Comparison of ENCODE assay signal across 26 mouse cellular contexts in genomic region chr13:47232163-47232562, GRCm38 (mm10).
DNase-seq lines count a peak whose midpoint lies in the region; ATAC-seq and TF ChIP-seq lines count a peak whose summit lies in the region.
"Had no signal": no experiment of that assay in that cellular context is flagged by ENCODE, and none has a peak within 500 bp of the region (broad histone marks: within the 10 kb centered on the region; RNA-seq: fewer than 3 reads in every experiment).

No protein-coding gene starts in this region.

- peak; percentile 78 for ATAC-seq in megakaryocyte, adult 5-6 weeks (ENCODE audit: poor library complexity, severe bottlenecking)
- ATAC-seq: forebrain, postnatal 0 days; intestine, postnatal 0 days; midbrain, embryonic 13.5 days had no signal

- TF ChIP-seq CTCF in layer of hippocampus, adult 2 months (conservative IDR thresholded peaks at IDR 0.05), result no peak

- DNase-seq in layer of hippocampus, adult 9-11 months, result peak; percentile 67
- DNase-seq in layer of hippocampus, adult 2 months (ENCODE audit: low spot score in 2 of 2), result no peak
- peak; percentile 43 for DNase-seq in lung, postnatal 36 days
- DNase-seq in lung, postnatal 10 days, result no peak
- DNase-seq in urinary bladder, postnatal 4 days (ENCODE audit: low spot score in 2 of 2), result no peak
- DNase-seq in frontal cortex, postnatal 36 days (ENCODE audit: low spot score in 2 of 2), result no peak
- DNase-seq: adrenal gland, postnatal 25 days; cerebellum, adult 18-20 months; cerebellum, postnatal 10 days; forebrain, postnatal 0 days; gastrocnemius, postnatal 10 days; kidney, adult 9 months; kidney, postnatal 14 days; liver, embryonic 13.5 days; right cerebral cortex, postnatal 25 days; thymus, adult 18-20 months; thymus, postnatal 25 days had no signal

- H3K27ac ChIP-seq in layer of hippocampus, adult 2 months, result no peak overlapping the region
- H3K27ac ChIP-seq: forebrain, embryonic 12.5 days; hindbrain, embryonic 14.5 days; limb, embryonic 13.5 days; liver, embryonic 13.5 days; lung, embryonic 15.5 days; midbrain, embryonic 13.5 days; stomach, postnatal 0 days had no signal

- no peak overlapping the region for H3K4me3 ChIP-seq in layer of hippocampus, adult 2 months
- H3K4me3 ChIP-seq: erythroblast, embryonic 14.5 days; forebrain, embryonic 12.5 days; limb, embryonic 13.5 days; liver, embryonic 13.5 days; lung, embryonic 15.5 days; midbrain, embryonic 13.5 days had no signal

Comparison
In these comparisons a context has a peak if more than half of its experiments do, and no peak if none do; other contexts are left out.
1. DNase-seq: peak in layer of hippocampus, adult 9-11 months (single experiment) and lung, postnatal 36 days (single experiment); none in layer of hippocampus, adult 2 months (0 of 2), lung, postnatal 10 days (single experiment), urinary bladder, postnatal 4 days (0 of 2) and frontal cortex, postnatal 36 days (0 of 2).